Mouse (Mus musculus) G1E-ER4 (cell line): ENCODE results near the gene Jpt1. TPM values are rescaled to one million over a fixed set of nuclear protein-coding genes. Genes with fewer than 3 reads are reported as not detected.

ENCODE experiments used
- GATA1 ChIP-seq: IDR thresholded peaks from one replicate; pipeline ENCODE4 v1.8.0; 2012; ENCODE audit warnings: low read length, inconsistent platforms
- polyA plus RNA-seq: library from polyadenylated mRNA; stranded (reverse); fragments of >175 nt; gene quantifications from 2 replicates; pipeline ENCODE4 v1.2.3, GENCODE M21; 2012

Gene Jpt1
- polyA plus RNA-seq, 1 experiment: 306 TPM

DNA sequence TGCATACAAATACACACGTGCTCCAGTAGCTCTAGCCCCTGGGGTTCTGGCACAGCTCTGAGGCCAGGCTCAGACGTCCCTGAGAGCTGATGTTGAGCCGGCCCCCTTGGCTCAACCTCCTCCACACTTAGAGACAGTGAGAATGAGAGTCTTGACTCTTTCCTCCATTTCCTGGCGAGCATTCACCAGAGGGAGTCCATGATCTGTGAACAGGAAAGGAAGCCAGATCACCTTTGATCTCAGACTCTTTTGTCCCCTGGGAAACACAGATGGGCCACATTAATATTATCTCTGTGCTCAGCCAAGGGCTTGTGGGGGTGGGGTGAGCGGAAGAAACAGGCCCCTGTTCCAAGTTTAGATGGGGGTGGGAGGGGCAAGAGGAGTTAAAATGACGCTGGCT lies 56.8 kb downstream of the Jpt1 start:
- no peak for TF ChIP-seq GATA1

- TF ChIP-seq GATA1: no peak
Observed at GRCm38 (mm10) chr11:115456182-115456581, 58.0 kb downstream of the Jpt1 start.

GRCm38 (mm10) chr11:115455619-115456018 lies 58.6 kb downstream of the Jpt1 start:
- TF ChIP-seq GATA1: no peak

DNA sequence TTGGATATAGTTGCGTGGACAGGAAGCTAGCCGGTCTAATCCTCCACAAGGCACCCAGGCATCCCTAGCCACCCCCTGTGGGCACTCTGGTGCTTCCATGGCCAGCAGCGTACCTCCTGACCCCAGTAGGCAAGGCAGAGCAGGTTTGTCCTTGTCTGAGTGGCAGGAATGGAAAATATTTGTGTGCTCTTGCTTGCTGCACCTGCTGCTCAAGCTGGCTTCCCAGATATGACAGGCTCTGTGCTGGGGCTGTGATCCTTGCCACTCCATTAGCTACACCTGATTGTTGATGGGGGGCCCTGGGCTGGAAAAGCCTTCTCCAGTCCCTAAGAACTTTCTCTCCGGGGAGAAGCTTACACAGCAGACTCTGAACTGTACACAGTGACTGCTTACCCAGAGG lies 60.9 kb downstream of the Jpt1 start:
- TF ChIP-seq GATA1: no peak

GRCm38 (mm10) chr11:115452281-115452860 lies 61.8 kb downstream of the Jpt1 start:
- TF ChIP-seq GATA1: no peak

GRCm38 (mm10) chr11:115451781-115452241 lies 62.4 kb downstream of the Jpt1 start:
- TF ChIP-seq GATA1: no peak

DNA sequence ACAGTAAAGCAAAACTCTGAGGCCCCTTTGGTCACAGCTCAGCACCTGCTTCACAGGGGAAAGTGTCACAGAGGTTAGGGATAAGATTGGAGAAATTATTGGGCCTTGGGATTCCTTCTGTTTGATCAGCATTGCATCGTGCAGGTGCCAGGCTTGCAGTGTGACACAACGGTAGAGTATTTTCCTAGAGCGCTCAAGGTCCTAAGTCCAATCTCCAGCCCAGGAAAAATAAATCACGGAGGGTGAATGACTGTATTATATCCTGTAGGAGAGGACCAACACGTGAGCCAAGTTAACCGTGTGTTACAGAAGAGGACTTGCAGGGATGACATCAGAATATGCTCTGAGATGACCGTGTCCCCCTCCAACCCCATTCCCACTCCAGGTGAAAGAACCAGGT lies 64.0 kb downstream of the Jpt1 start:
- no peak for TF ChIP-seq GATA1

DNA sequence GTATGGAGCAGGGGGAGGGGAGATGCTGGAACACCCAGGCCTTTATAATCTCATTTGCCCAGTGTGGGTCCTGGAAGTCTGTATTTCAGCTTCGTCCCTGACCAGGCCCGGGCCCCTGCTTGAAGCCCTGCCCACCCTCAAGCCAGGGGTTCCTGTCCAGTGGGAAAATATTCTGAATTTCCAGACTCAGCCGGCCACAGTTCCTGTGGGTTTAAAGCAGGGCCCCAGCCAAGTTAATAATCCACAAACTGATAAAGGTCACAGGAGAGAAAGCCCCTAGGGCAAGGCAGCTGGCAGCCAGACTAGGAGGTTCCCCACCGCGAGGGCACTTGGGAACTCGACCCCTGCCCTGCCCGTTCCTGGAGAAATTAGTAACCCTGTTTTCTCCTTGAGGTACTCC lies 65.2 kb downstream of the Jpt1 start:
- TF ChIP-seq GATA1: no peak

GRCm38 (mm10) chr11:115448075-115448474 lies 66.1 kb downstream of the Jpt1 start:
- TF ChIP-seq GATA1: no peak

Other genes starting within 250 kb of the Jpt1 start
- gene Grin2c, start 247.1 kb downstream of the Jpt1 start, polyA plus RNA-seq: not detected in 2 replicates
- 43.5 and 49.9 TPM in 2 replicates for gene Fdxr, start 237.3 kb downstream of the Jpt1 start, polyA plus RNA-seq
- gene Fads6, start 216.7 kb downstream of the Jpt1 start, polyA plus RNA-seq: not detected in 2 replicates
- not detected in 2 replicates for gene Otop2, start 207.2 kb downstream of the Jpt1 start, polyA plus RNA-seq
- not detected in 2 replicates for gene Ush1g, start 192.3 kb downstream of the Jpt1 start, polyA plus RNA-seq
- gene Otop3, start 179.7 kb downstream of the Jpt1 start, polyA plus RNA-seq: not detected in 2 replicates
- not detected in 2 replicates for gene Hid1, start 146.6 kb downstream of the Jpt1 start, polyA plus RNA-seq
- not detected in 2 replicates for gene Cdr2l, start 132.5 kb downstream of the Jpt1 start, polyA plus RNA-seq
- gene Mrpl58, start 110.6 kb downstream of the Jpt1 start, polyA plus RNA-seq: 63.1 and 82.2 TPM in 2 replicates
- gene Atp5h, start 94.4 kb downstream of the Jpt1 start, polyA plus RNA-seq: 69.9 and 151 TPM in 2 replicates
- 21.0 and 30.9 TPM in 2 replicates for gene Kctd2, start 94.3 kb downstream of the Jpt1 start, polyA plus RNA-seq
- gene Trim80, start 73.8 kb downstream of the Jpt1 start, polyA plus RNA-seq: not detected in 2 replicates
- gene Slc16a5, start 51.9 kb downstream of the Jpt1 start, polyA plus RNA-seq: not detected in 2 replicates
- 22.5 and 23.0 TPM in 2 replicates for gene Armc7, start 38.7 kb downstream of the Jpt1 start, polyA plus RNA-seq
- 142 and 157 TPM in 2 replicates for gene Nt5c, start 22.5 kb downstream of the Jpt1 start, polyA plus RNA-seq
- gene Sumo2, start 21.9 kb upstream of the Jpt1 start, polyA plus RNA-seq: 337 and 347 TPM in 2 replicates
- 55.2 and 57.4 TPM in 2 replicates for gene Nup85, start 50.0 kb upstream of the Jpt1 start, polyA plus RNA-seq
- gene Mrps7, start 89.5 kb upstream of the Jpt1 start, polyA plus RNA-seq: 66.9 and 85.8 TPM in 2 replicates
- 73.5 and 127 TPM in 2 replicates for gene Gga3, start 89.7 kb upstream of the Jpt1 start, polyA plus RNA-seq
- 30.0 and 42.5 TPM in 2 replicates for gene Mif4gd, start 98.6 kb upstream of the Jpt1 start, polyA plus RNA-seq
- gene Slc25a19, start 113.9 kb upstream of the Jpt1 start, polyA plus RNA-seq: 23.0 and 23.2 TPM in 2 replicates
- 158 and 209 TPM in 2 replicates for gene Grb2, start 194.2 kb upstream of the Jpt1 start, polyA plus RNA-seq